Mouse (Mus musculus) A20 (cell line): Measurements from ENCODE around the gene Mex3d.
A peak's percentile ranks its signal among the peaks of the same experiment; 100 is the strongest.

Source experiments
- DNase-seq: peaks from one replicate; pipeline ENCODE4 v3.0.0-alpha.2; 2011; ENCODE audit warnings: low read depth, low spot score

Gene Mex3d

GRCm38 (mm10) chr10:80331636-80332524 is 55.6 kb downstream of the Mex3d start:
- DNase-seq = peak; percentile 37

- no peak for DNase-seq
These were observed 56.6 kb downstream of the Mex3d start for GRCm38 (mm10) chr10:80330888-80331287.
